Mouse (Mus musculus): ENCODE results near the gene Gan. TPM values are rescaled to one million over a fixed set of nuclear protein-coding genes. Genes with fewer than 3 reads are reported as not detected.

Gan gene
- total RNA-seq, 4 experiments from 2014 or later, result 18.1 to 20.3 (median 19.0) TPM

GRCm38 (mm10) chr8:117198141-117198935 is 40.4 kb downstream of the Gan start:
- peak; percentile 72 to 80 for DNase-seq (ENCODE audit: low spot score in 2 of 2)

- no peak for DNase-seq (ENCODE audit: low spot score in 2 of 2)
Measured at GRCm38 (mm10) chr8:117199658-117200057, 41.7 kb downstream of the Gan start.

GRCm38 (mm10) chr8:117200346-117200745 is 42.4 kb downstream of the Gan start:
- no peak for DNase-seq (ENCODE audit: low spot score in 2 of 2)

GRCm38 (mm10) chr8:117200803-117201202 is 42.9 kb downstream of the Gan start:
- no peak for DNase-seq (ENCODE audit: low spot score in 2 of 2)

GRCm38 (mm10) chr8:117201221-117202017 is 43.5 kb downstream of the Gan start:
- DNase-seq (ENCODE audit: low spot score in 2 of 2), result no peak

GRCm38 (mm10) chr8:117203085-117203484 is 45.1 kb downstream of the Gan start:
- DNase-seq (ENCODE audit: low spot score in 2 of 2), result no peak

- DNase-seq (ENCODE audit: low spot score in 2 of 2), result no peak
Measured at GRCm38 (mm10) chr8:117205884-117206283, 47.9 kb downstream of the Gan start.

- no peak for DNase-seq (ENCODE audit: low spot score in 2 of 2)
Measured at GRCm38 (mm10) chr8:117206636-117207035, 48.7 kb downstream of the Gan start.

GRCm38 (mm10) chr8:117209150-117209549 is 51.2 kb downstream of the Gan start:
- DNase-seq (ENCODE audit: low spot score in 2 of 2), result no peak

- peak in 1 of 2 experiments; percentile 24 for DNase-seq (ENCODE audit: low spot score in 2 of 2)
Measured at GRCm38 (mm10) chr8:117212100-117212499, 54.2 kb downstream of the Gan start.

- no peak for DNase-seq (ENCODE audit: low spot score in 2 of 2)
Measured at GRCm38 (mm10) chr8:117217724-117218123, 59.8 kb downstream of the Gan start.

GRCm38 (mm10) chr8:117222396-117222795 is 64.5 kb downstream of the Gan start:
- no peak for DNase-seq (ENCODE audit: low spot score in 2 of 2)

- peak; percentile 71 to 90 for DNase-seq (ENCODE audit: low spot score in 2 of 2)
Measured at GRCm38 (mm10) chr8:117224630-117225029, 66.7 kb downstream of the Gan start.

GRCm38 (mm10) chr8:117226306-117226705 is 68.4 kb downstream of the Gan start:
- no peak for DNase-seq (ENCODE audit: low spot score in 2 of 2)

- DNase-seq (ENCODE audit: low spot score in 2 of 2), result no peak
Measured at GRCm38 (mm10) chr8:117227339-117227738, 69.4 kb downstream of the Gan start.

GRCm38 (mm10) chr8:117233199-117233598 is 75.3 kb downstream of the Gan start:
- no peak for DNase-seq (ENCODE audit: low spot score in 2 of 2)

GRCm38 (mm10) chr8:117236531-117236930 is 78.6 kb downstream of the Gan start:
- DNase-seq (ENCODE audit: low spot score in 2 of 2), result no peak

- no peak for DNase-seq (ENCODE audit: low spot score in 2 of 2)
Measured at GRCm38 (mm10) chr8:117240326-117240725, 82.4 kb downstream of the Gan start.

GRCm38 (mm10) chr8:117240841-117241494 is 83.0 kb downstream of the Gan start:
- DNase-seq (ENCODE audit: low spot score in 2 of 2), result no peak

- DNase-seq (ENCODE audit: low spot score in 2 of 2), result no peak
Measured at GRCm38 (mm10) chr8:117241848-117242247, 83.9 kb downstream of the Gan start.

GRCm38 (mm10) chr8:117242286-117242685 is 84.4 kb downstream of the Gan start:
- no peak for DNase-seq (ENCODE audit: low spot score in 2 of 2)

- no peak for DNase-seq (ENCODE audit: low spot score in 2 of 2)
Measured at GRCm38 (mm10) chr8:117244601-117245000, 86.7 kb downstream of the Gan start.
